Mouse (Mus musculus): ENCODE data around the gene Scd2.

- TF ChIP-seq CTCF (IDR thresholded peaks at IDR 0.05; ENCODE audit: extremely low read depth, insufficient read depth, insufficient read length, insufficient replicate concordance) (no peak), POLR2A (IDR thresholded peaks at IDR 0.05; ENCODE audit: low read depth, low read length) (no peak)
Measured at GRCm38 (mm10) chr19:44302901-44303300, 9.4 kb downstream of the Scd2 start.

Measured in spleen, adult 2 months (tissue).